Mouse (Mus musculus): ENCODE data around the gene Dcst2. TPM values are rescaled to one million over a fixed set of nuclear protein-coding genes. Genes with fewer than 3 reads are reported as not detected.

Gene Dcst2
- total and polyA plus RNA-seq, 3 experiments: 0.06 TPM; not detected in 2

DNA sequence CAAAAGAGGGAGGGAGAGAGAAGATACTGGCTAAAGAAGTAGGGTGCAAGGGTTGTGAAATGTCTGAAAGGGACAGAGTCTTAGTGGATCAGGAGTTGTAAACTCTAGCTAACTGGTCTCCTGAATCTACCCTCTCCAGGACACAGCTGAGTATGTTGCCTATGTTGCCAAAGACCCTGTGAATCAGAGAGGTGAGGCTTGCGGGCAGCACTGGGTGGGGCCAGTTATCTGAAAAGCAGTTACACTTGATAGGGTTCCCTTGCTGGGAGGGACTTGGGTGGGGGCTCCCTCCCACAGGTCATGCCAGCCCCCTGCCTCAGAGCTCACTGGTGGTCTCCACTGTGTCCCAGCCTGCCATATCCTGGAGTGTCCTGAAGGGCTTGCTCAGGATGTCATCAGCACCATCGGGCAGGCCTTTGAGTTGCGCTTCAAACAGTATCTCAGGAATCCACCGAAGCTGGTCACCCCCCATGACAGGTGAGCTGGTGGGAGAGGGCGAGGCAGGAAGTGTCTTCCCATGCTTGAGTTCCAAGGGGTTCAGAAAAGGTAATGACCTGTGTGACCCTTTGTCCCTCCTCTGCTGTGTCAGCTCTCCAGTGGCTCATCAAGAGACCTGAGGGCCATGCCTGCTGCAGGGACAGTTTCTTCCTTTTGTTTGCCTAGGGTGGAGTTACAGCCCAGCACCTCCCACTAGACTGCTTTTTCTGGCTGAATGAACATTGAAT, 62.8 kb downstream of the Dcst2 start:
- Histone ChIP-seq H3K4me1 (ENCODE audit: control insufficient read depth in 1 of 2, insufficient read depth in 2 of 2, low read length in 2 of 2) (peaks cover 20 to 46% of the 10 kb centered on the region in 2 experiments), H3K27ac (ENCODE audit: control insufficient read depth, low read depth, low read length) (peak overlapping the region; percentile 14; the same call in 1 of the 2 replicates), H3K4me3 (ENCODE audit: control insufficient read depth in 1 of 2, insufficient read depth in 1 of 2, low read depth in 2 of 2, low read length in 2 of 2) (no peak overlapping the region), H3K79me2 (ENCODE audit: control insufficient read depth, insufficient read depth, low read length, poor library complexity) (peaks cover 14% of the 10 kb centered on the region), H3K36me3 (ENCODE audit: control insufficient read depth in 1 of 2, insufficient read depth in 2 of 2, low read length in 2 of 2) (peaks cover 9 to 44% of the 10 kb centered on the region in 2 experiments), H3K27me3 (ENCODE audit: control insufficient read depth in 1 of 2, insufficient read depth in 2 of 2, low read length in 2 of 2) (no peaks in the 10 kb centered on the region), H3K9ac (ENCODE audit: control insufficient read depth, low read depth, low read length, poor library complexity, severe bottlenecking) (no peak overlapping the region), H3K9me3 (replicated peaks; ENCODE audit: insufficient read depth, low read length) (no peaks in the 10 kb centered on the region)
- DNase-seq (ENCODE audit: low read depth, low spot score): no peak
- TF ChIP-seq ETS1 (IDR thresholded peaks at IDR 0.05; ENCODE audit: low read depth, low read length): 0 out of 2 replicates have a peak, but pooled peaks have one; percentile 11
- no peak for TF ChIP-seq CHD2 (IDR thresholded peaks at IDR 0.05; ENCODE audit: low read length)
- no peak for TF ChIP-seq TAL1 (IDR thresholded peaks at IDR 0.05; ENCODE audit: low read length)
- peak in 1 of 2 experiments; percentile 31; a peak in 2 of 4 replicates for TF ChIP-seq EP300 (IDR thresholded peaks at IDR 0.05; ENCODE audit: low read depth in 1 of 2, low read length in 2 of 2)
- TF ChIP-seq POLR2AphosphoS5 (IDR thresholded peaks at IDR 0.05; ENCODE audit: borderline replicate concordance, low read depth, low read length): no peak

- peaks cover 18 to 40% of the 10 kb centered on the region in 2 experiments for H3K4me1 ChIP-seq (ENCODE audit: control insufficient read depth in 1 of 2, insufficient read depth in 2 of 2, low read length in 2 of 2)
- no peak overlapping the region for H3K9ac ChIP-seq (ENCODE audit: control insufficient read depth, low read depth, low read length, poor library complexity, severe bottlenecking)
Observed at GRCm38 (mm10) chr3:89425141-89425525, 63.4 kb downstream of the Dcst2 start.

DNA sequence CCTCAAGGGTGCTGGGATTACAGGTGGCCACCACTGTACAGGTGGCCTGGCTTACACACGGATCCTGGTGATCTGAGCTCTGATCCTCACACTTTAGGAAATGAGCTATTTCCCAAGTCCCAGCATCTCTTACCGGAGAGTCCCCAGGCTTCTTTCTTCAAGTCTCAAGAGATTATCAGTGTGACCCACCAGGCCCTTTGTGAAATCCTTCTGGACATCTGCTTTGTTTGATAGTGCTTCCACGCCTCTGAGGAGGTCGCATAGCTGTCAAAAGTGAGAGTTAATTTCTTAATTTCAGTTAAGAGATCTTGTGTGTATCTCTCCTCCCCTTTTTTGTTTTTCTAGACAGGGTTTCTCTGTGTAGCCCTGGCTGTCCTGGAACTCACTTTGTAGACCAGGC, 64.1 kb downstream of the Dcst2 start:
- Histone ChIP-seq H3K36me3 (ENCODE audit: control insufficient read depth in 1 of 2, insufficient read depth in 2 of 2, low read length in 2 of 2) (peaks cover 9 to 36% of the 10 kb centered on the region in 2 experiments), H3K27me3 (ENCODE audit: control insufficient read depth in 1 of 2, insufficient read depth in 2 of 2, low read length in 2 of 2) (no peaks in the 10 kb centered on the region), H3K9me3 (replicated peaks; ENCODE audit: insufficient read depth, low read length) (no peaks in the 10 kb centered on the region), H3K4me1 (ENCODE audit: control insufficient read depth in 1 of 2, insufficient read depth in 2 of 2, low read length in 2 of 2) (peaks cover 19 to 37% of the 10 kb centered on the region in 2 experiments), H3K4me3 (ENCODE audit: control insufficient read depth in 1 of 2, insufficient read depth in 1 of 2, low read depth in 2 of 2, low read length in 2 of 2) (no peak overlapping the region), H3K27ac (ENCODE audit: control insufficient read depth, low read depth, low read length) (no peak overlapping the region), H3K79me2 (ENCODE audit: control insufficient read depth, insufficient read depth, low read length, poor library complexity) (peaks cover 9% of the 10 kb centered on the region), H3K9ac (ENCODE audit: control insufficient read depth, low read depth, low read length, poor library complexity, severe bottlenecking) (no peak overlapping the region)
- DNase-seq (ENCODE audit: low read depth, low spot score): peak; percentile 31
- TF ChIP-seq GATA1 (IDR thresholded peaks at IDR 0.05; ENCODE audit: low read depth, low read length): 0 out of 2 replicates have a peak, but pooled peaks have one; percentile 9
- 0 out of 4 replicates have a peak, but pooled peaks of 1 of the 2 experiments have one; percentile 7 for TF ChIP-seq EP300 (IDR thresholded peaks at IDR 0.05; ENCODE audit: low read depth in 1 of 2, low read length in 2 of 2)
- TF ChIP-seq TAL1 (IDR thresholded peaks at IDR 0.05; ENCODE audit: low read length): peak; percentile 50
- no peak for TF ChIP-seq MAX (IDR thresholded peaks at IDR 0.05; ENCODE audit: low read length)
- no peak for TF ChIP-seq SIN3A (IDR thresholded peaks at IDR 0.05; ENCODE audit: low read length)
- TF ChIP-seq NRF1 (IDR thresholded peaks at IDR 0.05; ENCODE audit: insufficient read depth, low read depth, low read length, poor library complexity, severe bottlenecking): no peak

More at GRCm38 (mm10) chr3:89425141-89425525, 63.4 kb downstream of the Dcst2 start:
- Histone ChIP-seq H3K27me3 (ENCODE audit: control insufficient read depth in 1 of 2, insufficient read depth in 2 of 2, low read length in 2 of 2) (no peaks in the 10 kb centered on the region), H3K9me3 (replicated peaks; ENCODE audit: insufficient read depth, low read length) (no peaks in the 10 kb centered on the region), H3K4me3 (ENCODE audit: control insufficient read depth in 1 of 2, insufficient read depth in 1 of 2, low read depth in 2 of 2, low read length in 2 of 2) (no peak overlapping the region), H3K27ac (ENCODE audit: control insufficient read depth, low read depth, low read length) (no peak overlapping the region), H3K36me3 (ENCODE audit: control insufficient read depth in 1 of 2, insufficient read depth in 2 of 2, low read length in 2 of 2) (peaks cover 9 to 41% of the 10 kb centered on the region in 2 experiments), H3K79me2 (ENCODE audit: control insufficient read depth, insufficient read depth, low read length, poor library complexity) (peaks cover 9% of the 10 kb centered on the region)
- TF ChIP-seq EP300 (IDR thresholded peaks at IDR 0.05; ENCODE audit: low read depth in 1 of 2, low read length in 2 of 2): no peak
- no peak for TF ChIP-seq TCF12 (IDR thresholded peaks at IDR 0.05; ENCODE audit: low read depth, low read length)
- no peak for TF ChIP-seq MAFK (IDR thresholded peaks at IDR 0.05; ENCODE audit: borderline replicate concordance, low read depth, low read length)
- TF ChIP-seq JUND (IDR thresholded peaks at IDR 0.05; ENCODE audit: low read depth, low read length): no peak
- no peak for TF ChIP-seq RAD21 (IDR thresholded peaks at IDR 0.05; ENCODE audit: low read depth, low read length)
- no peak for TF ChIP-seq CTCF (IDR thresholded peaks at IDR 0.05 in 2 of 3, conservative IDR thresholded peaks at IDR 0.05 in 1 of 3; ENCODE audit: control insufficient read depth in 1 of 3, insufficient read depth in 1 of 3, low read depth in 2 of 3, low read length in 3 of 3, poor library complexity in 1 of 3, severe bottlenecking in 1 of 3)
- TF ChIP-seq USF2 (IDR thresholded peaks at IDR 0.05; ENCODE audit: borderline replicate concordance in 1 of 2, insufficient read depth in 1 of 2, low read depth in 1 of 2, low read length in 2 of 2): no peak
- TF ChIP-seq NELFE (IDR thresholded peaks at IDR 0.05; ENCODE audit: low read depth, low read length): no peak
- TF ChIP-seq MAX (IDR thresholded peaks at IDR 0.05; ENCODE audit: low read length): no peak
- no peak for TF ChIP-seq MYB (IDR thresholded peaks at IDR 0.05; ENCODE audit: low read depth, low read length)
- no peak for TF ChIP-seq HCFC1 (IDR thresholded peaks at IDR 0.05; ENCODE audit: low read depth, low read length)
- no peak for DNase-seq (ENCODE audit: low read depth, low spot score)
